Mouse (Mus musculus) ES-E14 (cell line): ENCODE measurements around the gene Trim58.

ENCODE experiments used
- CHD2 ChIP-seq: IDR thresholded peaks from 2 replicates; pipeline ENCODE4 v1.6.1; 2014; ENCODE audit warnings: mild to moderate bottlenecking, low read depth, low read length, inconsistent platforms
- ZC3H11A ChIP-seq: IDR thresholded peaks from 2 replicates; pipeline ENCODE4 v1.6.1; 2012; ENCODE audit warnings: low read depth, mild to moderate bottlenecking, inconsistent platforms, low read length, borderline replicate concordance

GRCm38 (mm10) chr11:58634878-58635277 lies 5.4 kb upstream of the Trim58 start:
- TF ChIP-seq CHD2 = no peak
- no peak for TF ChIP-seq ZC3H11A
